8 mouse cellular contexts compared by ENCODE assay signal in the genomic region with DNA sequence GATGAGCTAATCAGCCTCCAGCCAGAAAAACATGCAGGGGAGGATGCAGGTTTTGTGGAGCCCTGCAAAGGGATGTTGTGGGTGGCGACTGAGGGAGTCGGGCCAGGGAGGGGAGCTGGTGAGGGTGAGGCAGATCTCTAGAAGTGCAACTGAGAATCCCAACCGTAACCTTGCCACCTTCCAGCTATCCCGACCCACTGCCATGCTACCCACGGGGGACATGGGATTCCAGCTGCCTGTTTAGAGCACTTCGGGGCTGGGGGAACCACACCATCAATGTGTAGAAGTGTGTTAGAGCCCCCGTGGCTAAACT. TPM values are rescaled to one million over a fixed set of nuclear protein-coding genes. Genes with fewer than 3 reads are reported as not detected.
DNase-seq lines count a peak whose midpoint lies in the region; ATAC-seq and TF ChIP-seq lines count a peak whose summit lies in the region.

No protein-coding gene starts in this region.

- H3K9me3 ChIP-seq in neural tube, embryonic 11.5 days (ENCODE audit: control insufficient read depth, low read length) = no peaks in the 10 kb centered on the region
- H3K9me3 ChIP-seq in liver, embryonic 14.5 days (ENCODE audit: control insufficient read depth, low read length) = no peaks in the 10 kb centered on the region

- peak overlapping the region; percentile 13 for H3K4me3 ChIP-seq in gastrocnemius, adult 2 months
- no peak overlapping the region for H3K4me3 ChIP-seq in neural tube, embryonic 11.5 days (ENCODE audit: low read depth, low read length)
- no peak overlapping the region for H3K4me3 ChIP-seq in liver, embryonic 14.5 days (ENCODE audit: insufficient read depth in 1 of 2, low read depth in 2 of 2, low read length in 2 of 2)
- H3K4me3 ChIP-seq in left cerebral cortex, adult 2 months = no peak overlapping the region

- H3K4me1 ChIP-seq in neural tube, embryonic 11.5 days (ENCODE audit: control insufficient read depth, insufficient read depth, low read length) = peaks cover 8% of the 10 kb centered on the region; the same call in 1 of the 2 replicates
- 0 out of 4 replicates have a peak, but pooled peaks cover 0 to 1% of the 10 kb centered on the region in 2 experiments for H3K4me1 ChIP-seq in liver, embryonic 14.5 days (replicated peaks; ENCODE audit: control insufficient read depth in 2 of 2, insufficient read depth in 2 of 2, low read length in 1 of 2)

- intact Hi-C loops in gastrocnemius, adult 2 months (cut with DNase I) = loop anchor here (1.0 kb wide), 1 partner anchor 28 kb away; no protein-coding TSS in a partner anchor
- intact Hi-C loops in left cerebral cortex, adult 2 months (cut with DNase I) = loop anchor here (1.0 to 5.0 kb wide), 2 partner anchors 28 to 58 kb away; no protein-coding TSS in a partner anchor

- no peaks in the 10 kb centered on the region for H3K36me3 ChIP-seq in neural tube, embryonic 11.5 days (ENCODE audit: control insufficient read depth, insufficient read depth, low read length)
- no peaks in the 10 kb centered on the region for H3K36me3 ChIP-seq in liver, embryonic 14.5 days (replicated peaks; ENCODE audit: control insufficient read depth, insufficient read depth, low read depth)

- no peak overlapping the region for H3K9ac ChIP-seq in neural tube, embryonic 11.5 days (ENCODE audit: low read length)
- no peak overlapping the region for H3K9ac ChIP-seq in liver, embryonic 14.5 days (replicated peaks)

- peak overlapping the region; percentile 20; the same call in 1 of the 2 replicates for H3K27ac ChIP-seq in gastrocnemius, adult 2 months
- no peak overlapping the region for H3K27ac ChIP-seq in neural tube, embryonic 11.5 days (ENCODE audit: low read depth, low read length)
- no peak overlapping the region for H3K27ac ChIP-seq in liver, embryonic 14.5 days
- no peak overlapping the region for H3K27ac ChIP-seq in left cerebral cortex, adult 2 months

- TF ChIP-seq EP300 in liver, embryonic 14.5 days (IDR thresholded peaks at IDR 0.05; ENCODE audit: low read depth) = no peak

- no peak for DNase-seq in gastrocnemius, adult 2 months
- DNase-seq in gastrocnemius, postnatal 10 days = no peak
- DNase-seq in neural tube, embryonic 11.5 days (ENCODE audit: low spot score) = no peak
- DNase-seq in neural tube, embryonic 10.5 days (ENCODE audit: extremely low spot score, low spot score) = no peak
- no peak for DNase-seq in liver, embryonic 14.5 days (ENCODE audit: low read depth in 3 of 3, low spot score in 3 of 3)
- no peak for DNase-seq in ovary, postnatal 10 days (ENCODE audit: low spot score)
- no peak for DNase-seq in left cerebral cortex, adult 2 months (ENCODE audit: extremely low spot score in 1 of 2, low spot score in 2 of 2)

- TF ChIP-seq CTCF in gastrocnemius, adult 2 months (IDR thresholded peaks at IDR 0.05) = no peak
- TF ChIP-seq CTCF in liver, embryonic 14.5 days (IDR thresholded peaks at IDR 0.05; ENCODE audit: low read depth) = no peak
- no peak for TF ChIP-seq CTCF in left cerebral cortex, adult 2 months (IDR thresholded peaks at IDR 0.05)

- peak overlapping the region; percentile 18; the same call in 1 of the 2 replicates for H3K4me2 ChIP-seq in neural tube, embryonic 11.5 days (ENCODE audit: low read depth)
- H3K4me2 ChIP-seq in liver, embryonic 14.5 days (ENCODE audit: low read depth) = no peak overlapping the region

- no peaks in the 10 kb centered on the region for H3K27me3 ChIP-seq in neural tube, embryonic 11.5 days (ENCODE audit: control insufficient read depth, insufficient read depth, low read length)
- no peaks in the 10 kb centered on the region for H3K27me3 ChIP-seq in liver, embryonic 14.5 days (ENCODE audit: control insufficient read depth, insufficient read depth, low read length)

- WGBS in neural tube, embryonic 11.5 days = 27% methylated on average over 7 of the region's 7 CpGs
- WGBS in liver, embryonic 14.5 days (ENCODE audit: insufficient replicate concordance) = 30% methylated on average over 7 of the region's 7 CpGs

- ATAC-seq in neural tube, embryonic 11.5 days (ENCODE audit: insufficient read depth, low FRiP score, low TSS enrichment) = no peak
- ATAC-seq in liver, embryonic 14.5 days (ENCODE audit: insufficient read depth) = peak; percentile 37; the same call in 1 of the 2 replicates
- ATAC-seq in CD4-positive, CD25-positive, alpha-beta regulatory T cell, adult 4 months = no peak

RNA-seq across cellular contexts. Expression of gene Trpv4, which starts 18.6 kb away (rescaled TPM):
- 1 to 10 TPM; 1.9 to 2.0 TPM for total RNA-seq in gastrocnemius, adult 2 months (2021)
- 1 to 10 TPM; 2.1 to 2.5 TPM for total RNA-seq in gastrocnemius, postnatal 10 days (2021)
- polyA plus RNA-seq in neural tube, embryonic 11.5 days (2014; fragmentation: Nextera tagmentation; extraction: Ambion mirVana) = 0.32 and 0.81 TPM in 2 replicates
- 0.16 and 0.22 TPM in 2 replicates for polyA plus RNA-seq in liver, embryonic 14.5 days (2012; rRNA removed)
- 0.14 and 0.15 TPM in 2 replicates for polyA plus RNA-seq in liver, embryonic 14.5 days (2014; fragmentation: Nextera tagmentation; extraction: Ambion mirVana)
- polyA plus RNA-seq in CD4-positive, CD25-positive, alpha-beta regulatory T cell, adult 4 months (2017; shearing (Covaris generic)) = 1 to 10 TPM in 1 of 2 experiments, under 1 TPM in 1; 0.13 to 1.4 TPM
- total RNA-seq in left cerebral cortex, adult 2 months (2021) = 1 to 10 TPM; 1.8 to 2.2 TPM

RNA-seq across cellular contexts. Expression of gene Gltp, which starts 51.2 kb away (rescaled TPM):
- 10 to 100 TPM in 1 of 2 experiments, 1 to 10 TPM in 1; 6.7 to 10.8 TPM for total RNA-seq in gastrocnemius, adult 2 months (2021)
- 10 to 100 TPM; 15.1 to 17.6 TPM for total RNA-seq in gastrocnemius, postnatal 10 days (2021)
- polyA plus RNA-seq in neural tube, embryonic 11.5 days (2014; fragmentation: Nextera tagmentation; extraction: Ambion mirVana) = 68.9 and 72.6 TPM in 2 replicates
- 18.4 and 18.5 TPM in 2 replicates for polyA plus RNA-seq in liver, embryonic 14.5 days (2012; rRNA removed)
- 25.4 and 33.0 TPM in 2 replicates for polyA plus RNA-seq in liver, embryonic 14.5 days (2014; fragmentation: Nextera tagmentation; extraction: Ambion mirVana)
- 100 to 1,000 TPM; 217 to 251 TPM for polyA plus RNA-seq in CD4-positive, CD25-positive, alpha-beta regulatory T cell, adult 4 months (2017; shearing (Covaris generic))
- total RNA-seq in left cerebral cortex, adult 2 months (2021) = 10 to 100 TPM; 21.8 to 22.4 TPM
